Mouse (Mus musculus): ENCODE measurements around the gene Adrm1.

- no peak for TF ChIP-seq CTCF (IDR thresholded peaks at IDR 0.05; ENCODE audit: control insufficient read depth, insufficient read depth, insufficient read length)
- TF ChIP-seq MYOD1 (IDR thresholded peaks at IDR 0.05; ENCODE audit: control insufficient read depth, insufficient read length, low read depth) = no peak
Measured at GRCm38 (mm10) chr2:180133911-180134310, 37.4 kb upstream of the Adrm1 start.

Data from C2C12 (cell line).